Mouse (Mus musculus) testis, postnatal 10 days (tissue): ENCODE results near the gene Gm9376.

Experiments used
- DNase-seq: peaks from one replicate; pipeline ENCODE4 v3.0.0; 2021; ENCODE audit warnings: low spot score

The Gm9376 gene

DNA sequence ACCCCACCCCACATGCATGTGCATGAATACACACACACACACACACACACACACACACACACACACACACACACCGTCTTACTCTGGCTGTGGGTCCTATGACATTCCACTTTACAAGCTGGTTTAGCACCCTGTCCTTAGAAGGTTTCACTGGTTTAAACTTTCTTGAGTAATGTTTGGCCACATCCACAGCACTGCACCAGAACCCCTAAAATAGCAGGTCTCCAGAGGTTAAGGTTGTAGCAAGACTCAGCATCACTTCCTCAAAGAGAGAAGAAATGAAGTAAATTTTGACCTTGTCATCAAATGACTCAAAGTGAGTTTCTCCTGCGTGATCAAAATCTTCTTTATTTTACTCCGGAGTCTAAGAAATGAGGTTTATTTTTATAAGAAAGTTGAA, 15.5 kb downstream of the Gm9376 start:
- no peak for DNase-seq

DNA sequence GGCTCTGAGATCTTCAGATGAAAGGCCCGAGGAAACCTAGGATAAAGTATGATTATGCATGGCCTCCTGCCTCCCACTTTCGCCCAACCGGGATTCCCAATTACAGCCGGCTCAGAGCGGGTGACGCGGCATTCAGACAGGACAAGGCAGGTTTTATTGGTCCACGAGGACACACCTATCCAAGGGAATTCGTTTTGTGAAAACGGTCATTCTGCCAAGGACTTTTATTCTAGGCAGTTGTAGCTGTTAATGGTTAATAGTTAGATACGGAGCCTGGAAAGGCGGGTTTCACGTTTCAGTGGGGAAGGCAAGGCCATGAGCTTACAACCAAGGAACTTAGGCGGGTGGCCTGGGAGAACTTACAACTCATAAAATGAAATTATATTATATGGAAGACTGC, 16.2 kb downstream of the Gm9376 start:
- no peak for DNase-seq

DNA sequence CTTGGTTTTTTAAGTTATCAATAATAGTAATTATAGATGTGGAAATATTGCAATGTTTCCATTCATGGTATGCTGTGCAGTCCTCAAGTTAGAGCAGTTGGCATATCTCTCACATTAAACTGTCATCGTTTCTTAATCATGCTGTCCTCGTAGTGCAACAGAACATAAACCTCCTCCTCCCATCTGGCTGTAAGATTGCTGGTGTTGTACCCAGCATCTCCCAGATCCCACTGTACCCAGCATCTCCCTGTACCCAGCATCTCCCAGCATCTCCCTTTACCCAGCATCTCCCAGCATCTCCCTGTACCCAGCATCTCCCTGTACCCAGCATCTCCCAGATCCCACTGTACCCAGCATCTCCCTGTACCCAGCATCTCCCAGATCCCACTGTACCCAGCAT, 19.3 kb downstream of the Gm9376 start:
- DNase-seq, result no peak

DNA sequence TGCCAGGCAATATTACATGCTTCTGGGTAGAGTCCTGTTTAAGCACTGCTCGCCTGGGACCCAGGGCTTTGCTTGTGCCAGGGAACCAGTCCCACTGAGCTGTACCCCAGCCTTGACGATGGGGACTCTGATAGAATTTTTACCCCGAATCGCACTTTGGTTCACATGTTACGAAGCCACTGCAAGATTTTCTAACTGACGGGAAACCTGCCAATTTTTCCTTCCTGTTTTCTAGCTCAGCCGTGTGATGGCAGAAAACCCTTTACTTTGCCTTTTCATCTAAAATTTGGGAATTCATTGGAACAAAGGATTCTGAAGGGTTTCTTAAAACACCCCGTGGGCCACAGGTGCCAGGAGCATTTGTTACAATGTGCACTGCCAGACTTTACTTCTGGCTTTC, 22.4 kb downstream of the Gm9376 start:
- no peak for DNase-seq

DNA sequence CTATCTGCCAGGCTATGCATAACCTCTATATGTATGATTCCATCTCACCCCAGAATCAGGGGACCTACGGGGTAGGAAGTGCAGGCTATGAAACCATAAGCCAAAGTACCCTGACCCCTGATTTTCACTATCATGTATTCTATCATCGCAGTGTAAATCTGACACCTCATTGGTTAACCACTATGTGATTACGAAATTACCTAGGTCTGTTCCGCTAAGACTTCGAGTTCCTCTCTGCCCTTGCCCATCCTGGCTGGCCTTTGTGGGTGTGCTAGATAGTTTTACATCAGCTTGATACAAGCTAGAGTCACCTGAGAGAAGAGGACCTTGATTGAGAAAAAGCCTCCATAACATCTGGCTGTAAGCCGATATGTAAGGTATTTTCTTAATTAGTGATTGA, 23.2 kb downstream of the Gm9376 start:
- no peak for DNase-seq

DNA sequence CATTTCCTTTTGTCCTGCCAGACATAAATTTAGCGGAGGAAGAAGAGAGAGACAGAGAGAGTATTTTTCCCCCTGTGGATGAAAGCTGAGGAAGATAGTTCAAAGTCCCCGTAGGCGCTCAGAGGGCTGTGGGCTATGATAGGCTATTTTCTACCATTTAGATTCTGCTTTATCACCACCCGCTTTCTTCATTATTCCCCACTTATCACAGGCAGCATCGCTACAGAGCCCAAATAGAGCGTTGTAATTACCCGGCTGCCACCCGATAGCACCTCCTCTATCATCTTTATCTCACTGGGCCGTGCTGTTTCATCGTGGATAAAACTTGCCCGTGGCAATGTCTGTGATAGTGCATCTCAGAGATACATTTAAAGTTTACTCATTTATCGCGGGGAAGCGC, 35.8 kb downstream of the Gm9376 start:
- DNase-seq, result no peak

DNA sequence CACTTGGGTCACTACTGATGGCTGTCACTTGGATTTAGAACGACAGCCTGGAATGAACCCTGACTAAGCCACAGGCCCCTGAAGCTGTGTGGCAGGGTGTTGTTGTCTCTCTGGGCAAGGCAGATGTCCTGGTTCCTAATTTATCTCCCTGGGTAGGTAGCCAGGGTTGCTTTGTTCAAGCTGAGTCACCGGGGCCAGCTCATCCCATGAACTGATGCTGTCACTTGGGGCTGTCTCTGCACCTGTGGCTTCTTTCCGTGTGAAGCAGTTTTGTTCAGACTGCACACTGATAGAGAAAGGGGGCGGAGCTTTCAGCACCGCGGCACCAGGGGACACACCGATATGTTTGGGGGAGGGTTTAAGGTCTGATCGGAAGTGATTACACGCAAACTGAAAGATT, 37.8 kb downstream of the Gm9376 start:
- no peak for DNase-seq

DNA sequence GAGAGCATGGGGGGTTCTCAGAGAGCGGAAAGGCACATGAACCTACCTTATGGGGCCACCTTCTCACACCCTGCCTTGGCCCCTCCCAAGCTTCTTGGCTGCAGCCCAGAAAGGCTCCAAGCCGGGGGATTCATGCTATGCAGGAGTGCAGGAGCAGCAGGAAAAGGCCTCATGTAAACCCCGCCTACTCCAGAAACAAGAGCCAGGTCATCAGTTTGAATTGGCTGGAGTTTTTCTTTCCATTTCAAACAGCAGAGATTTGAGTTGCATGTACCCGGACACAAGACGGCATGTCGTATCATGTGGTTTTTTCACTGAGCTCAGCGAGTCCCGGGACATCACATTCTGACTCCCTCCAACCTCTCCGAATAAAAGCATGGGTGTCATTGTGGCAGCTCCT, 39.2 kb downstream of the Gm9376 start:
- no peak for DNase-seq

DNA sequence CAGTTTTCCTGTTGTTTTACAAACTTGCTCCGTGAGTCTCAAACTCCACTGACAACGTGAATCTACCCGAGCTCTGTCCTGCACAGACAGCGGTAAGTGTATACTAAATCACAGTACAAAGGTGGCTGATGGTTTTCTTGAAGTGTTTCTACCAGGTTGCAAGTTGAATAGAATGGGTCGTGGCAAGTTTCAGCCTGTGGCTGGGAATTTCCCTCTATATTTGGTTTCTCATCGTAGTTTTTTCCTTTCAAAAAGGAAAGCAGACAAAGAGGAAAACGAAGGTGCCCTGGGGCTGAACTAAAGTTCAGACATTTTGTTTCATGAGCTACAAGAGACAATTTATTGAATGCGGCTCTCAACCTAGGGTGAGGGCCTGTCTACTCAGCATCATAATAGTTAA, 40.3 kb downstream of the Gm9376 start:
- no peak for DNase-seq

DNA sequence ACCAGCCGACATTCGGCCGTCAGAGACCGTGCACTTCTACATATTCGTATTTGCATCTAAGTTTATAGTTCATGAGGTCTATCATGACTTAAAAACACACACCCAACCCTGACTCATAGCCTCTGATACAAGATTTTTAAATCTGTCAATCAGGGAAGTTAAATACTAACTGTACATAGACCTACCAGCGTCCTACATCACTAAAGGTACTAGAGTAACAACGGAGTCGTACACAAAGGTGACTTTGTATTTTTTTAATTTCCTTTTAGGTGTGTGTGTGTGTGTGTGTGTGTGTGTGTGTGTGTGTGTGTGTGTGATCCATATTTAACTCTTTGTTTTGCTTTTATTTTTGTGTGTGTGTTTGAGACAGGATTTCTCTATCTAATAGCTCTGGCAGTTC, 44.9 kb downstream of the Gm9376 start:
- DNase-seq, result no peak

DNA sequence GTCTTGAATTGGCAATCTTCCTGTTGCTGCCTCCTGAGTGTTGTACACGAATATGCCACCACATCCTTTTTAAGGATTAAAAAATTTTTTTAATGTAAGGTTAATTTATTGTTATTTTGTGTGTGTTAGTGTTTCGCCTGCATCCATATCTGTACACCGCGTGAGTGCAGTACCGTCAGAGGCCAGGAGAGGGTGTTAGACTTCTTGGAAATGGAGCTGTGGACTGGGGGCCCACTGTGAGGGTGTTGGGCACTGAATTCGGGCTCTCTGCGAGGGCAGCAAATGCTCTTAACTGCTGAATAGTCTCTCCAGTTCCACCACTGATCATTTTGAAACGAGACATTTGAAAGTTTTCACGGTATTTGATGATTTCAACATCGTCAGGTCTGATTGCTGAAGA, 45.9 kb downstream of the Gm9376 start:
- DNase-seq, result peak; percentile 47

DNA sequence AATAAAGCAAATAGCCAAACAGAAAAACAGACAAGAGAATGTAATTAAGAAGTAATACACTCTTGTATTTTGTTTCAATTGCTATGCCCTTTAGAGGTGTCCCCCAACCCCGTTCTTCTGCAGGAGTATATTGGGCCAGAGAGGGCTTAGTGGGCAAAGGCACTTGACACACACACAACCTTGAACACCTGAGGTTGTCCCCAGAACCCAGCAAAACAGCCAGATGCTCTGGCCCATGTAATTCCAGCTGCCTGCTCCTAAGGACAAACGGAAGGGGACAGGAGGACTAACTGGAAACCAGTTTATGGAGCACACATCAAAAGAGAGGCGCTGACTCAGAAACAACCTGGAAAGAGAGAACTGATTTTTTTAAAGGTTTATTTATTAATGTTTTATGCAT, 47.2 kb downstream of the Gm9376 start:
- no peak for DNase-seq

DNA sequence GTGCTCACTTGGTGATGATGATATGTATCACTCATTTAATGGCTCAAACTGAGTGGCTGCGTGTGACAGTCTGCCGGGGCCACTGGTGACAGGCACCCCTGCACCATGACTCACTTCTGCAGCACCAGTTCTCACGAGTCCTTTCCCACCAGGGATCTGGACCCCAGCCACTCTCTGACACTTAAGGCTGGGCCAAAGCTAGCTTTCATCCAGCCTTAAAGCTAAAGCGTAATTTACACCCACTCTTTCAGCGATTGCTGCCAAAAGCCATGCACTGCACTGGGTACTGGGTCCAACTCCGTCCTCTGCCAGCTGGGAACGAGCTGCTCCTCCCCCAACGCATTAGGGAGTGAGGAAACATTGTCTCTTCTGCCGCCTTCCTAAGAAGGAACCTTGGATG, 50.5 kb downstream of the Gm9376 start:
- no peak for DNase-seq
